Comparison of ENCODE assay signal across 10 mouse cellular contexts in the genomic region with DNA sequence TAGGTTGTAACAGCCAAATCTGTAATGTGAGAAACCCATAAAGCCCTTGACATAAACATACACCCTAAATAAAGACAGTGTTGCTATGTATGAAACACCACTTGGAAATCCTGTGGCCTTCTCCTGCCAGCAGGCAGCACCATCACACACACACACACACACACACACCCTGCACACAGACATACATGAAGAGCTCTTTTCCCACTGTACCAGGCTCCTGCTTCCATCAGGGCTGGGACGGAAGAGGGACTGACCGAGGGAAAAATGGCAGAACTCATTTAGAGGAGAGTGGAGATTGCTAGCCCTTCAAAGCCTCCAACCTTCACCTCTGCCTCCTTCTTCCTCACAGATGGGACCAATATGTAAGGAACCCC.
DNase-seq lines count a peak whose midpoint lies in the region; ATAC-seq and TF ChIP-seq lines count a peak whose summit lies in the region.
"Had no signal": no experiment of that assay in that cellular context is flagged by ENCODE, and none has a peak within 500 bp of the region (broad histone marks: within the 10 kb centered on the region; RNA-seq: fewer than 3 reads in every experiment).

No protein-coding gene starts in this region.

- WGBS in kidney, embryonic 16.5 days = 46% methylated on average over 2 of the region's 2 CpGs
- 37% methylated on average over 2 of the region's 2 CpGs for WGBS in intestine, embryonic 15.5 days
- 49% methylated on average over 2 of the region's 2 CpGs for WGBS in stomach, embryonic 14.5 days

- no peak overlapping the region for H3K4me3 ChIP-seq in kidney, embryonic 16.5 days (ENCODE audit: low read length)
- H3K4me3 ChIP-seq in embryonic fibroblast, embryonic 13.5 days (ENCODE audit: insufficient read depth, low read length) = no peak overlapping the region
- no peak overlapping the region for H3K4me3 ChIP-seq in intestine, embryonic 15.5 days (replicated peaks)
- H3K4me3 ChIP-seq in stomach, embryonic 14.5 days (ENCODE audit: low read depth, low read length) = no peak overlapping the region
- H3K4me3 ChIP-seq: liver, embryonic 13.5 days had no signal

- H3K27me3 ChIP-seq in kidney, embryonic 16.5 days (ENCODE audit: insufficient read depth, low read length) = no peaks in the 10 kb centered on the region
- no peaks in the 10 kb centered on the region for H3K27me3 ChIP-seq in intestine, embryonic 15.5 days (replicated peaks)
- no peaks in the 10 kb centered on the region for H3K27me3 ChIP-seq in stomach, embryonic 14.5 days (ENCODE audit: control insufficient read depth, insufficient read depth, low read length)
- H3K27me3 ChIP-seq: liver, embryonic 13.5 days had no signal

- no peak for TF ChIP-seq CTCF in embryonic fibroblast, embryonic 13.5 days (IDR thresholded peaks at IDR 0.05; ENCODE audit: borderline replicate concordance, insufficient read depth, low read length)

- H3K27ac ChIP-seq in kidney, embryonic 16.5 days (ENCODE audit: low read length) = peak overlapping the region; percentile 66; the same call in 1 of the 2 replicates
- H3K27ac ChIP-seq in embryonic fibroblast, embryonic 13.5 days (ENCODE audit: insufficient read depth, low read length) = peak overlapping the region; percentile 74
- H3K27ac ChIP-seq in intestine, embryonic 15.5 days = peak overlapping the region; percentile 79
- peak overlapping the region; percentile 91; the same call in 1 of the 2 replicates for H3K27ac ChIP-seq in stomach, embryonic 14.5 days (ENCODE audit: low read length)
- H3K27ac ChIP-seq: liver, embryonic 13.5 days had no signal

- H3K4me1 ChIP-seq in kidney, embryonic 16.5 days (ENCODE audit: insufficient read depth, low read length) = peaks cover 23% of the 10 kb centered on the region
- H3K4me1 ChIP-seq in embryonic fibroblast, embryonic 13.5 days (ENCODE audit: control insufficient read depth, insufficient read depth, low read length) = no peaks in the 10 kb centered on the region; the same call in 1 of the 2 replicates
- peaks cover 11% of the 10 kb centered on the region for H3K4me1 ChIP-seq in intestine, embryonic 15.5 days (replicated peaks)
- peaks cover 26% of the 10 kb centered on the region for H3K4me1 ChIP-seq in stomach, embryonic 14.5 days (ENCODE audit: control insufficient read depth, insufficient read depth, low read length)
- H3K4me1 ChIP-seq: liver, embryonic 13.5 days had no signal

- no peak overlapping the region for H3K9ac ChIP-seq in kidney, embryonic 16.5 days (replicated peaks; ENCODE audit: low read length)
- no peak overlapping the region for H3K9ac ChIP-seq in intestine, embryonic 15.5 days
- H3K9ac ChIP-seq in stomach, embryonic 14.5 days (replicated peaks; ENCODE audit: low read depth, low read length) = no peak overlapping the region
- H3K9ac ChIP-seq: liver, embryonic 13.5 days had no signal

- H3K4me2 ChIP-seq in kidney, embryonic 16.5 days (replicated peaks; ENCODE audit: low read depth, low read length) = no peak overlapping the region
- H3K4me2 ChIP-seq in intestine, embryonic 15.5 days (replicated peaks) = no peak overlapping the region
- no peak overlapping the region for H3K4me2 ChIP-seq in stomach, embryonic 14.5 days (replicated peaks; ENCODE audit: low read depth, low read length)
- H3K4me2 ChIP-seq: liver, embryonic 13.5 days had no signal

- ATAC-seq in kidney, embryonic 16.5 days (ENCODE audit: low FRiP score, low TSS enrichment) = no peak; the same call in 1 of the 2 replicates
- ATAC-seq in intestine, embryonic 15.5 days = peak; percentile 40; the same call in 1 of the 2 replicates
- no peak for ATAC-seq in stomach, embryonic 14.5 days (ENCODE audit: insufficient number of reproducible peaks, insufficient read depth, low FRiP score, low read depth)
- ATAC-seq: inflammation-experienced regulatory T-cells, adult 6 months had no signal

- no peak for DNase-seq in kidney, postnatal 4 days
- DNase-seq in adrenal gland, adult 8-10 months = no peak
- DNase-seq in cerebellum, adult 9-11 months = no peak
- DNase-seq: heart, adult 18-20 months; liver, embryonic 13.5 days had no signal

- TF ChIP-seq POLR2A in embryonic fibroblast, embryonic 13.5 days (IDR thresholded peaks at IDR 0.05; ENCODE audit: low read depth, low read length) = no peak

- no peaks in the 10 kb centered on the region for H3K36me3 ChIP-seq in kidney, embryonic 16.5 days (ENCODE audit: insufficient read depth, low read length)
- no peaks in the 10 kb centered on the region for H3K36me3 ChIP-seq in intestine, embryonic 15.5 days
- H3K36me3 ChIP-seq in stomach, embryonic 14.5 days (ENCODE audit: control insufficient read depth, insufficient read depth, low read length) = no peaks in the 10 kb centered on the region
- H3K36me3 ChIP-seq: liver, embryonic 13.5 days had no signal

- H3K9me3 ChIP-seq in kidney, embryonic 16.5 days (ENCODE audit: low read length) = peaks cover 9% of the 10 kb centered on the region
- H3K9me3 ChIP-seq in intestine, embryonic 15.5 days = no peaks in the 10 kb centered on the region
- peaks cover 5% of the 10 kb centered on the region for H3K9me3 ChIP-seq in stomach, embryonic 14.5 days (ENCODE audit: control insufficient read depth, low read depth, low read length)
